Mouse (Mus musculus): ENCODE measurements at regions not wholly inside any gene's neighbourhood (a gene's known extent, or its start where the extent isn't known, plus 50 kb on each side); places are given as distances from the start of the nearest gene placed in this dataset.

DNA sequence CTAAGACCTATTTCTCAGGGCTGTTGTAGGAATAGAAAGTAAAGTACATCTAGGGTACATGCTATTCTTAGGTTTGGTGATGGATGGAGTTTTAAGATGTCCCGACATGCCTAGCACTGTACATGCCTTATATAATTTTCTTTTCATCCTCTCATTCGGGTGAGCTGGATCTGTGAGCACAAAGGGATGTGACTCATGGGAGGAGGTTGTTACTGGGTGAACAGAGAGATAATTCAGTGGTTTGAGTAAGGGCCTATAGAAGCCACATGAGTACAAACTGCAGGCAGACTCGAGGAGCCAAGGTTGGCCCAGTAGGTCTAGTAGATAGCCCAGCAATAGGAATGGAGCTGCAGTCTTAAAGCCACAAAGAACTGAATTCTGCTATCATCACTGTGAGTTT is 76.5 kb upstream of the Tnfaip3 start:
- H3K27ac ChIP-seq (ENCODE audit: low read depth, low read length) = no peak overlapping the region
- H3K36me3 ChIP-seq (ENCODE audit: control insufficient read depth, insufficient read depth, low read length) = no peaks in the 10 kb centered on the region
- WGBS = 89% methylated on average over 3 of the region's 3 CpGs
- H3K4me2 ChIP-seq (replicated peaks; ENCODE audit: low read depth, low read length) = no peak overlapping the region
- H3K9ac ChIP-seq (ENCODE audit: low read depth, low read length) = no peak overlapping the region
- ATAC-seq (ENCODE audit: low FRiP score) (no peak), DNase-seq (ENCODE audit: low spot score) (no peak)
- H3K27me3 ChIP-seq (ENCODE audit: control insufficient read depth, insufficient read depth, low read length) = no peaks in the 10 kb centered on the region
- no peaks in the 10 kb centered on the region for H3K9me3 ChIP-seq (ENCODE audit: control insufficient read depth, low read length)
- no peak overlapping the region for H3K4me3 ChIP-seq (ENCODE audit: low read depth, low read length)
- H3K4me1 ChIP-seq (replicated peaks; ENCODE audit: control insufficient read depth, insufficient read depth, low read length) = no peaks in the 10 kb centered on the region

DNA sequence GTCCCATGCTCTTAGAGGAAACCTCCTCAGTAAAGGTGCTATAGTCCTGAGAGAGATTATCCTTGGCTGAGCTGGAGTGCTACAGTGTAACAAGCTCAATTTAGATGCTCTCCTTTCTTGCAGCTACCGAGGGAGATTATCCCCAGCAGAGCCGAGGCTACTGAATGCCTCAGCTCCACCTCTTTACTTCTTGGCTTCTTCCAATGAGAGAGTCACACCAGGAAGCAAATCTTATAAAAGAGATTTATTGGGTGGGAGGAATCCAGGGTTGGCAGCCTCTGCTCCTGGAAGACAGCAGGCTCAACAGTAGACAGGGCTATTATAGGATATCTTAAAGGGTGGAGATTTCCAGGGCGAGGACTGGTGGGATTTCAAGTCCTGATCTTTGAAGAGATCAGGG is 75.7 kb upstream of the Tnfaip3 start:
- Histone ChIP-seq H3K9me3 (ENCODE audit: control insufficient read depth, low read length) (no peaks in the 10 kb centered on the region), H3K27ac (ENCODE audit: low read depth, low read length) (no peak overlapping the region), H3K36me3 (ENCODE audit: control insufficient read depth, insufficient read depth, low read length) (no peaks in the 10 kb centered on the region), H3K27me3 (ENCODE audit: control insufficient read depth, insufficient read depth, low read length) (no peaks in the 10 kb centered on the region), H3K4me1 (replicated peaks; ENCODE audit: control insufficient read depth, insufficient read depth, low read length) (no peaks in the 10 kb centered on the region), H3K4me2 (replicated peaks; ENCODE audit: low read depth, low read length) (no peak overlapping the region), H3K9ac (ENCODE audit: low read depth, low read length) (no peak overlapping the region), H3K4me3 (ENCODE audit: low read depth, low read length) (no peak overlapping the region)
- no peak for DNase-seq (ENCODE audit: low spot score)
- no peak for ATAC-seq (ENCODE audit: low FRiP score)
- WGBS = 57% methylated on average over 3 of the region's 3 CpGs

DNA sequence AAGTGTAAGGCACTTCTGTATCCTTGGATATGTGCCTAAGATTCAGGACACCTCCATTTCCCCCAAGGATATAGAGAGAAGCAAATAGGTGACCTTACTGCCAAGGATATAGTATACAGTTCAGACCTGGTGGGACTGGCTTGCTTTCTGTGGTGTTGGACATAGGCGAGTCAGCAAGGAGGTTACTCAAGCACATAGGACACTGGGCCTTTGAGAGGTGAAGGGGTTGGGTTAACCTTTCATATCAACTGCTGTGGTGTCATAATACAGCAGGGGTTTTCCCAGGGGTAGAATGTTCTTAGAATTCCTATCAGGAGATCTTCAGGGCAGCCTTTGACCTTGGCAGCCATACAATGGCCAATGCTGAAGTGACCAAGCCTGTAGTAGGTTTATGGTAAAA is 71.5 kb upstream of the Tnfaip3 start:
- DNase-seq (ENCODE audit: low spot score) (no peak), ATAC-seq (ENCODE audit: low FRiP score) (no peak)
- Histone ChIP-seq H3K9ac (ENCODE audit: low read depth, low read length) (no peak overlapping the region), H3K9me3 (ENCODE audit: control insufficient read depth, low read length) (no peaks in the 10 kb centered on the region), H3K4me3 (ENCODE audit: low read depth, low read length) (no peak overlapping the region), H3K4me2 (replicated peaks; ENCODE audit: low read depth, low read length) (no peak overlapping the region), H3K36me3 (ENCODE audit: control insufficient read depth, insufficient read depth, low read length) (no peaks in the 10 kb centered on the region), H3K27ac (ENCODE audit: low read depth, low read length) (no peak overlapping the region), H3K4me1 (replicated peaks; ENCODE audit: control insufficient read depth, insufficient read depth, low read length) (no peaks in the 10 kb centered on the region), H3K27me3 (ENCODE audit: control insufficient read depth, insufficient read depth, low read length) (no peaks in the 10 kb centered on the region)
- 79% methylated on average over 1 of the region's 1 CpGs for whole genome bisulfite sequencing

DNA sequence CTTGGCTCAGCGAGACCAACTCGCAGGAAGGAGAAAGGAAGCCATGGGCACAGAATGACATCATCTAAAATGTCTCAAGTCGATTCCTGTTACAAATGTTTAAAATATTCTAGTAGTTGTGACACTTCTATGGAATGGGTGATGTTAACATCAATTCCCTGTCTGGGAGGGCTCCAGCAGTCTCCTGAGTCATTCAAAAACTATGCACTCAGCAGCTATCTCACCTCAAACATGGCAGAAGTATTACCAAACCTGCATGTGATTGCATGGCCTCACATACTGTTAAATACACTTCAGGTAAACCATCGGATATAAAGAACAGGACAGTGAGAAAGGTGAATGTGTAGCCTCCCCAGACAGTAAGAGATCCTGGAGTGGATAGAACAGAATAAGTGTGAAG is 66.7 kb upstream of the Tnfaip3 start:
- H3K4me1 ChIP-seq (replicated peaks; ENCODE audit: control insufficient read depth, insufficient read depth, low read length) = no peaks in the 10 kb centered on the region
- H3K27ac ChIP-seq (ENCODE audit: low read depth, low read length) = no peak overlapping the region
- no peak overlapping the region for H3K9ac ChIP-seq (ENCODE audit: low read depth, low read length)
- H3K27me3 ChIP-seq (ENCODE audit: control insufficient read depth, insufficient read depth, low read length) = no peaks in the 10 kb centered on the region
- ATAC-seq (ENCODE audit: low FRiP score) (no peak), DNase-seq (ENCODE audit: low spot score) (no peak)
- H3K9me3 ChIP-seq (ENCODE audit: control insufficient read depth, low read length) = no peaks in the 10 kb centered on the region
- no peak overlapping the region for H3K4me2 ChIP-seq (replicated peaks; ENCODE audit: low read depth, low read length)
- H3K4me3 ChIP-seq (ENCODE audit: low read depth, low read length) = no peak overlapping the region
- 93% methylated on average over 4 of the region's 4 CpGs for WGBS
- H3K36me3 ChIP-seq (ENCODE audit: control insufficient read depth, insufficient read depth, low read length) = no peaks in the 10 kb centered on the region

DNA sequence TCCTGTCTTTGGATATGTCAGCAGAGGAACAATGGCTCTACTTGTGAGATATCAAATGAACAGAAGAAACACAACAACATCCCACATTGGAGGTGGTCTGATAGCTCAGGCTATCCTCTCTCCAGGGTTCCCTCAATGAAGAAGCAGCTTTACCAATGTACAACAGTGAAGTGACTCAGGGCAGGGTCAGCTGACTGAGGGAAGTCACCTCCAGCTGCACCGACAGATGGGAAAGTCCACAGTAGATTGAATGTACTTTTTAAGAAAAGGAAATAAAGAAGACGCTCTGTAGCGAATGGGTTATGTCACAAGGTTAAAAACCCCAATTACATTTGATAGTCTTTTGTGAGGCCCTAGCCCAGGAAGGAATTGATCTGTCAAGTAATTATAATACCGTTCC is 62.6 kb upstream of the Tnfaip3 start:
- Histone ChIP-seq H3K4me2 (replicated peaks; ENCODE audit: low read depth, low read length) (no peak overlapping the region), H3K9ac (ENCODE audit: low read depth, low read length) (no peak overlapping the region), H3K9me3 (ENCODE audit: control insufficient read depth, low read length) (no peaks in the 10 kb centered on the region), H3K4me1 (replicated peaks; ENCODE audit: control insufficient read depth, insufficient read depth, low read length) (no peaks in the 10 kb centered on the region), H3K27ac (ENCODE audit: low read depth, low read length) (no peak overlapping the region), H3K27me3 (ENCODE audit: control insufficient read depth, insufficient read depth, low read length) (no peaks in the 10 kb centered on the region), H3K4me3 (ENCODE audit: low read depth, low read length) (no peak overlapping the region), H3K36me3 (ENCODE audit: control insufficient read depth, insufficient read depth, low read length) (no peaks in the 10 kb centered on the region)
- 90% methylated on average over 4 of the region's 4 CpGs for whole genome bisulfite sequencing
- DNase-seq (ENCODE audit: low spot score) (no peak), ATAC-seq (ENCODE audit: low FRiP score) (no peak)

DNA sequence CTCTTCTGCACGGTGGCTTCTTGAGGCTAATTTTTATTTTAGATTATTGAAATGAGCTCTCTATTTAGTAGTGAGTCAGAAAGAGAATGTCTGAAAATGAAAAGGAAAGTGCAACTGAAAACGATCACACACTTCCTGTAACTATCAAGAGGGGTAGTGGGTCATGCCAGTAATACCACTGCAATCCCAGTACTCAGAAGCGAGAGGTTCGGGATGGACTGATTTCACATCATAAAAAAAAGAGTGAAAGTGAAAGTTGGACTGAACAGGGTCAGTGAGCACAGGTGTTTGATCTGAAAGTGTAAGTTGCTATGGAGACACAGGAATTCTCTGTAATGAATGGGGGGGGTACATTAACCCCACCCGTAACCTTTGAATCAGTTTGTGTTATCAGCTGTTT is 52.9 kb upstream of the Tnfaip3 start:
- H3K9me3 ChIP-seq (ENCODE audit: control insufficient read depth, low read length) = no peaks in the 10 kb centered on the region
- H3K27me3 ChIP-seq (ENCODE audit: control insufficient read depth, insufficient read depth, low read length) = no peaks in the 10 kb centered on the region
- H3K36me3 ChIP-seq (ENCODE audit: control insufficient read depth, insufficient read depth, low read length) = no peaks in the 10 kb centered on the region
- no peak for DNase-seq (ENCODE audit: low spot score)
- 90% methylated on average over 5 of the region's 5 CpGs for WGBS
- no peak overlapping the region for H3K9ac ChIP-seq (ENCODE audit: low read depth, low read length)
- no peak overlapping the region for H3K4me3 ChIP-seq (ENCODE audit: low read depth, low read length)
- no peak for ATAC-seq (ENCODE audit: low FRiP score)
- no peak overlapping the region for H3K4me2 ChIP-seq (replicated peaks; ENCODE audit: low read depth, low read length)
- no peaks in the 10 kb centered on the region for H3K4me1 ChIP-seq (replicated peaks; ENCODE audit: control insufficient read depth, insufficient read depth, low read length)
- no peak overlapping the region for H3K27ac ChIP-seq (ENCODE audit: low read depth, low read length)

DNA sequence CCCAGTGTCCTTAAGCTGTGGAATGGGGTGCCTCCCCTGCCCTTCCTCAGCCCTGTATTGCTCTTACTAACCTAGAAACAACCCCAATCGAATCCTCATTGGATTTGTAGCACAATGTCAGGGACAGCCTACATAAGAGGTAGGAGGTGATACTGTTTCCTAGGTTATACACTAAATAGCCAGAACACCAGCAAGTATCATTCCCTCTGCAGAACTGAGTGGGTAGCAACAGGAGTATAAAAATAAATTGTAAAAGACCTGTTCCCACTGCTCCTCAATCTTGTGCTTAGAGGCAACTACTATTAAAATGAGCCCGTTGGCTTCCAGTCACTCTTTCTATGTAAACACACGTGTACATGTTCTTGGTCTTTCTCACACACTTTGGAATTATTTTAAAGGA is 52.2 kb upstream of the Tnfaip3 start:
- Histone ChIP-seq H3K9me3 (ENCODE audit: control insufficient read depth, low read length) (no peaks in the 10 kb centered on the region), H3K4me1 (replicated peaks; ENCODE audit: control insufficient read depth, insufficient read depth, low read length) (no peaks in the 10 kb centered on the region), H3K27me3 (ENCODE audit: control insufficient read depth, insufficient read depth, low read length) (no peaks in the 10 kb centered on the region), H3K36me3 (ENCODE audit: control insufficient read depth, insufficient read depth, low read length) (no peaks in the 10 kb centered on the region), H3K4me2 (replicated peaks; ENCODE audit: low read depth, low read length) (no peak overlapping the region), H3K4me3 (ENCODE audit: low read depth, low read length) (no peak overlapping the region), H3K27ac (ENCODE audit: low read depth, low read length) (no peak overlapping the region), H3K9ac (ENCODE audit: low read depth, low read length) (no peak overlapping the region)
- DNase-seq (ENCODE audit: low spot score) = no peak
- WGBS = 85% methylated on average over 3 of the region's 3 CpGs
- no peak for ATAC-seq (ENCODE audit: low FRiP score)

DNA sequence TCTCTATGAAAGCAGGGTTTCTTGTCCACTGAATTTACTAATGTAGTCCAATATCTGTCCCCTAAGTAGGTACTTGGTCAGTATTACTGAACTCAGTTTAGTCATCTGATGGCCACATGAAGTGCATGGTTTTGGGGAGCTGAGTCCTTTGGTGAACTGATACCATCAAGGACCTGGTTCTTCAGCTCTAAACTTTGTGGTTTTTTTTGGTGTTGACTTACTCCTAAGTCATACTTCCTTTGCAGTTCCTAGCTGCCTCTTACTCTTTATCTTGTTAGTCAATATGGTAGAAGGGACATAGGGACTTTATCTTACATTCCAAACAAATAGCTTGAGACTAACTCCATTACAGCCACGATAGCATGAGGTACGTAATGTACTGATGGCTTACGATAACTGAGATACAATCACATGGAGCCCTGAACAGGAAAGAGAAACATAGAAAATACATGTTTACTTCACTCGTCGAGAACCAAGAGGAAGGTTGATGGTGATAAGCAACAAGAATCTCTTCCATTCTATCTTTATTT is 51.4 kb upstream of the Tnfaip3 start:
- Histone ChIP-seq H3K27ac (ENCODE audit: low read depth, low read length) (no peak overlapping the region), H3K36me3 (ENCODE audit: control insufficient read depth, insufficient read depth, low read length) (no peaks in the 10 kb centered on the region), H3K9me3 (ENCODE audit: control insufficient read depth, low read length) (no peaks in the 10 kb centered on the region), H3K27me3 (ENCODE audit: control insufficient read depth, insufficient read depth, low read length) (no peaks in the 10 kb centered on the region), H3K9ac (ENCODE audit: low read depth, low read length) (no peak overlapping the region), H3K4me2 (replicated peaks; ENCODE audit: low read depth, low read length) (no peak overlapping the region), H3K4me3 (ENCODE audit: low read depth, low read length) (no peak overlapping the region), H3K4me1 (replicated peaks; ENCODE audit: control insufficient read depth, insufficient read depth, low read length) (no peaks in the 10 kb centered on the region)
- ATAC-seq (ENCODE audit: low FRiP score) = no peak
- 89% methylated on average over 5 of the region's 5 CpGs for WGBS
- no peak for DNase-seq (ENCODE audit: low spot score)

Data from hindbrain, embryonic 11.5 days (tissue).